Mouse (Mus musculus) right cerebral cortex, postnatal 14 days (tissue): ENCODE results near the gene Ccdc190.

Experiments
- DNase-seq: peaks from one replicate; pipeline ENCODE4 v3.0.0; 2022

The Ccdc190 gene

DNA sequence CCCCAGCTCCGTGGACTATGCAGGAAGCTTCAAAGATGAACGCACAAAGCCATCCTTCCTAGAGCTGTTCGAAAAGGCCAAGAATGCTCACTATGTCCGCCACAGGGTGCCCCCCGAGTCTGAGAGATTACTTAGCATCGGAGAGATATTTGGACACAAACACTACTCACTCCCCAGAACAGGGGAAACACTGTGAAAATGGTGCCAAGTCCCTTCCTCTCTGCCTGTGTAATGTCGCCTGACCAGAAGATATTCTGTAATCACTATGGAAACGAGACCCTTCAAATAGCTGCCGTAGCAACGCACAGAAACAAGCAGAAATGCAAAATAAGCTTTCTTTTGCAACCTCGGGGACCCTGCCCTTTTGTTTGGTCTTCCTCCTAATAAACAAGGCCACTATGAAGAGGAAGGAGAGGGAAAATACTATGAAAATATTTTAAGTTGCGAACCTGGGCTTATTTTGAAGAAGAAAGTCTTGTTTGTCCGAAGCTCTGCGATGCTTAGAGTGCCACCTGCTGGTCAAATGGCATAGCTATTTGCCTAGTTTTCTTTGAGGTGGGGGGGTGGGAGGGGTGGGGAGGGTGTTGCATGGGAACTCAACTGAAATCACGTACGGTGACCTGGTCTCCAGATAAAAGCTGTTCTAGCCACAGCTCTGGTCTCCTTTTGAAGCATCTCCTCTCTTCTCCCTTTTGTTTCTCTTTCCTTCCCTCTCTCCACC, 5.7 kb downstream of the Ccdc190 start:
- peak; percentile 62 for DNase-seq

- DNase-seq = peak; percentile 51
Observed at GRCm38 (mm10) chr1:169939345-169939744, 10.9 kb downstream of the Ccdc190 start.

GRCm38 (mm10) chr1:169946004-169946403, 17.6 kb downstream of the Ccdc190 start:
- no peak for DNase-seq

GRCm38 (mm10) chr1:169947654-169948053, 19.2 kb downstream of the Ccdc190 start:
- no peak for DNase-seq

DNA sequence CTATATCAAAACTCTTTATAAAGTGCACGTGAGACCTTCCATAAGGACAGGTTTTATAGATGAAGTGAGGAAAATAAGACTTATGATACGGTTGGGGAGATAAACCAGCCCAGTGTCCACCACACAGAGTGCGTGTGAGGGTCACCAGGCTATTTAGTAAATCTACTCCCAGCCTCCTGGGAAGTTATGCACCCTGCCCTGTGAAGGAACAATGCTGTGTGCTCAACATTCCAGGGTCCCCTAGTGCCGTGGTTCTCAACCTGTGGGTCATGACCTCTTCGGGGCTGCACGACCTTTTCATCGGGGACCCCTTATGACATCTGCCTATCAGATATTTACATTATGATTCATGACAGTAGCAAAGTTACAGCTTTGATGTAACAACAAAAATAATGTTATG, 19.8 kb downstream of the Ccdc190 start:
- no peak for DNase-seq

DNA sequence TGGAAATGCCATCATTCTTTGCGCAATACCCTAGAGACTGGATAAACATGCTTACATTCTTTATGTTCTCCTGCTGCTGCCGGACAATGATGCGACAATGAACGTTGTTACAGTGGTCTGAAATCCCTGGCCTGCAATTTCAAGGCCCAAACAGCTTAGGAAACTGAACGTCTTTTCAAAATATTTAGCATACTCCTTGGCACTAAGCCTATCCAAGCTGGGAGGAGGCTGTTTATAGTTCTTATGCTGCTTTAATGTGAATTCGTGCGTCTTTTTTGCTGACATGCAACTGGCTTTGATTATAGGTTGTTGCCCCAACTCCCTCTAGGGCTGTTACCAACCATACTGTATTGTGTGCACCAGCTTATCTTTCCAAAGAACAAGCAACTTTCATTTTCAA, 20.4 kb downstream of the Ccdc190 start:
- no peak for DNase-seq

GRCm38 (mm10) chr1:169949981-169950380, 21.5 kb downstream of the Ccdc190 start:
- no peak for DNase-seq

- DNase-seq = peak; percentile 15
Observed at GRCm38 (mm10) chr1:169950651-169951050, 22.2 kb downstream of the Ccdc190 start.

GRCm38 (mm10) chr1:169951561-169951960, 23.1 kb downstream of the Ccdc190 start:
- DNase-seq = no peak

- no peak for DNase-seq
Observed at GRCm38 (mm10) chr1:169952636-169953035, 24.2 kb downstream of the Ccdc190 start.

GRCm38 (mm10) chr1:169953106-169953505, 24.7 kb downstream of the Ccdc190 start:
- no peak for DNase-seq

GRCm38 (mm10) chr1:169968792-169969515, 40.5 kb downstream of the Ccdc190 start, which contains the start of gene Hsd17b7:
Gene Hsd17b7, minus strand, starts transcription at chr1:169969241.
- DNase-seq = peak; percentile 98

GRCm38 (mm10) chr1:169969516-169969886, 41.1 kb downstream of the Ccdc190 start:
- no peak for DNase-seq

DNA sequence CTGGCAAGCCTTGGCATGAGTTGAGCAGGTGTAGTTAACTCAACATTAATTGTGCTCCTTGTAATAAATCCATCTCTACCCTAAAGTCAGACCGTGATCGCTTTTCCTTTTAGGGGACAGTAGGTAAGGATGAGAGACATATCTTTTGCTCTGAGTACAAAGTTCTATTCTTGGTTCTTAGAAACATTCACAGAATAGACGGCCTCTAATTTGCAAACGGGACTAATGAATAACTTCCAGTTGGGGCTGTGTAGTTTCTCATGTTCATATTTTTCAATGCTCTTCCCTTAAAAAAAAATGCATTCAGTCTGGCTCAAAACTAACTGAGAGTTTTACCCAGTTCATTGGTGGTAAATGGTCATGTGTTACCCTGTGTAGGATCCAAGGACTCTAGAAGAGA, 42.5 kb downstream of the Ccdc190 start:
- DNase-seq = no peak

- DNase-seq = no peak
Observed at GRCm38 (mm10) chr1:169971998-169972397, 43.5 kb downstream of the Ccdc190 start.

GRCm38 (mm10) chr1:169977621-169978020, 49.2 kb downstream of the Ccdc190 start:
- DNase-seq = no peak
